Mouse (Mus musculus): ENCODE measurements around the gene Gm10376.
"Not testable (repeated sequence)": the region's sequence is repeated elsewhere in the genome, so short reads cannot be mapped to it uniquely, and the experiment has no call there.

The Gm10376 gene

DNA sequence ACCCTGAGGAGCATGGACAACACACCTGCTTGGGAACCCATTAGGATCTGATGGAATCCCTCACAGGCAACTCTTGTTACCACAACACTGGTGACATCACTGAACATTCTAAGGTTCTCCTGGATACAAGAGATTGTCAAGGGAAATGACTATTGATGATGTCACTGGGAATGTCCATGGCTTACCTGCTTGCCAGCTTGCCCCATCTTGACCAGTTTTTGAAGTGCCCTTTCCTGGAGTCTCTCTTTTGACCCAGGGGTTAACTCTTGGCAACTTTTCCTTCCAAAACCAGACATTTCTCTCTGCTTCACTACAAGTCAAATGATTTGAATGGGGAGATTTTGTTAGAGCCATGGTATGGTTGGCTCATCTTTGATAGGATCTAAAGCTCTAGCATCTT lies at the start of gene Gm10376:
Gm10376 (minus strand) TSS at position 101 of the 400 bp plus-strand sequence.
- not testable (repeated sequence) for DNase-seq

DNA sequence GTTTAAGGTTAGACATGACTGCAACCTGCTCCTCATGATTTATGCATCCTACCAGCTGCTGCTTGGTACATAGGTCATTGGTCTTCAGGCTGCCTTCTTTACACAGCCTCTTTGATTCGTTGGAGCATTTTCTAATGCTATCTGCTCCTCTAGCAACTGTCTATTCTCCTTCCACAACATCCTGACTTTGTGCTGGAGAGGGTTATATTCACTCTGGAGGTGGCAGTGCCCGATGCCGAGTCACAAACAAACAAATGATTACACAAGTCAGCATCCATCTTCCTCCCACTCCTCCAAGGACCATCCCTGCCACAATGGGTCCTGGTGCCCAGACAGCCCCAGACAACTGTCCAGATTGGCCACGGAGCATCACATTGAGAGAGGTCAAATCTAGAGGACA lies 44.8 kb upstream of the Gm10376 start:
- not testable (repeated sequence) for DNase-seq

DNA sequence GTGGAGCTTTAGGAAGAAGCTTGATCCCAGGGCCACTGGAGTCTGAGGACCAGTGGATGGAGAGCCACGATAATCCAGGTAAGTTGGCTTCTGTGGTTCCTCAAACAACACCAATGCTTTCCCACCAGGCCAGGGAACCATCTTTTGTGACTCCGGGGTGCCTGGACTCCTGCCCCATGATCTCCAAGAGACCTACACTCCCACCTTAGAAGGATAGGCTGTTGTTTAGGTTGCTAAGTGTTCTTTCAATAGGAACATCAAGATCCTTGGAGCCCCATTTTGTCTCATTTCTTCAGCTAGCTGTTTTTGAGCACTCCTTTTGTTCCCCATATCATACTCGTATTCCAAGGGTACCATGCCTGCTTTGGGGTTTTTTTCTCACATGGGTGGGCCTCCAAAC lies 42.6 kb upstream of the Gm10376 start:
- not testable (repeated sequence) for DNase-seq

DNA sequence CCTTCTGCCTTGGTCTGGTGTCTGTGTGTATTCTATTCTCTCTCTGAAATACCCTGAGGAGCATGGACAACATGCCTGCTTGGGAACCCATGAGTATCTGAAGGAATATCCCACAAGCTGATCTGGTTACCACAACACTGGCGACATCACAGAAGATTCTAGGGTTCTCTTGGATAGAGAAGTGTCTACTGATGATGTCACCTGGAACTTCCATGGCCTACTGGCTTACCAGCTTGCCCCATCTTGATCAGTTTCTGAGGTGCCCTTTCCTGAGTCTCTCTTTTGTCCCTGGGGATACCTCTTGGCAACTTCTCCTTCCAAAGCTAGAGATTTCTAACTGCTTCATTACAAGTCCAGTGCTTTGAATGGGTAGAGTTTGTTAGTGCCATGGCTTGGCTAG lies 21.9 kb downstream of the Gm10376 start, which contains the start of gene Gm8082:
Gm8082 (minus strand) TSS at position 101 of the 400 bp plus-strand sequence.
- not testable (repeated sequence) for DNase-seq
